Mouse (Mus musculus): Measurements from ENCODE around the gene Nhlrc2. TPM values are rescaled to one million over a fixed set of nuclear protein-coding genes. Genes with fewer than 3 reads are reported as not detected.
"Not testable (repeated sequence)": the region's sequence is repeated elsewhere in the genome, so short reads cannot be mapped to it uniquely, and the experiment has no call there.

The Nhlrc2 gene
- total RNA-seq (2014; fragmentation: Nextera tagmentation) (15.5 and 19.5 TPM in 2 replicates), total RNA-seq (2017) (18.3 and 20.2 TPM in 2 replicates)

DNA sequence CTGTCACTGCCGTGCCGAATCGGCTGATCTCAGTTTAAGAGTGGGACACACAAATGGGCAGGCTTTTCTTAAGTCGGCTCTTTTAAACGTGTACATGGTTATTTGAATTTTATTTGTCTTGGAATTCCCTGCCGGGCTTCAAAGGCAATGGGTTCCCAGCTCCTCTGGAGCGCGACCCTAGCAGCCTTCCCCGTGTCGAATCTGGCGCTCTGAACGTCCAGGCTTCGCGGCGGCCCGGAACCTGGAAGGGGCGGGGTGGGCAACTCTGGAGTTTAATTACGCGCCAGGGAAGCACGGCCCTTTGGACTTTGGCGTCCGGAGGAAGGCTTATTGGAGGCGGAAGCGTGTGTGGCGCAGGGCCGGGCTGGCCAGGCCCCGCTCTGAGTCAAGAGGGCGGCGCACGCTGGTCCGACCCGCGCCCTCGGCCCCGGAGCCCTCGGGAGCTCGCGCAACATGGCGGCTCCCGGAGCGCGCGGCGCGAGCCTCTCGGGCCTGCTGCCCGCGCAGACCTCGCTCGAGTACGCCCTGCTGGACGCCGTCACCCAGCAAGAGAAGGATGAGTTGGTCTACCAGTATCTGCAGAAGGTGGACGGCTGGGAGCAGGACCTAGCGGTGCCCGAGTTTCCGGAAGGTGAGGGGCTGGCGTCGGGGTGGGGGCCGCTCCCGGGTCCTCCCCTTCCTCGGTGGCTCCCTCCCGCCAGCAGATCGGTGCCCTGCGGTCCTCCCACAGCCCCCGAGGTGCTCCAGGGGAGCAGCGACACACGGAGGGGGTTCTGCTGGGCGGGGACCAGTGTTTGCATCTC, at the start of gene Nhlrc2:
TSS of gene Nhlrc2 (plus strand) at position 32 of the 803 bp plus-strand sequence.
- ATAC-seq (replicated peaks; ENCODE audit: low FRiP score, low TSS enrichment, poor library complexity, severe bottlenecking): peak; percentile 74

DNA sequence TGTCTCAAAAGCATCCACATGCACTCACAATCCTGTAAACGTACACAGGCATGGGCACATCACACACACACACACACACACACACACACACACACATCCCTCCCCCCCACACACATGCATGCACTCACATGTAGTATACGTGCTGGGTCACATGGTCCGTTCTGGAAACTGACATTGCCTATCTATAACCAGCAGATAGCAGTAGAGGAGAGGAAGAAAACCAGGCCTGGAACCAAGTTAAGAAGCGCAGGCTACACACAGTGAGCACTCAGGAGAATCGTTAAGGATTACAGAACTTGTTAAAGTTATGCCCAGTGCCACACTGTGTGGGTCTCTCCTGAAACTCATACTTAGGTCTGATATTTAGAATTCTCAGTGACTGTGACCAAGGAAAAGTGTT, 45.0 kb upstream of the Nhlrc2 start:
- ATAC-seq (replicated peaks; ENCODE audit: low FRiP score, low TSS enrichment, poor library complexity, severe bottlenecking): peak; percentile 87

DNA sequence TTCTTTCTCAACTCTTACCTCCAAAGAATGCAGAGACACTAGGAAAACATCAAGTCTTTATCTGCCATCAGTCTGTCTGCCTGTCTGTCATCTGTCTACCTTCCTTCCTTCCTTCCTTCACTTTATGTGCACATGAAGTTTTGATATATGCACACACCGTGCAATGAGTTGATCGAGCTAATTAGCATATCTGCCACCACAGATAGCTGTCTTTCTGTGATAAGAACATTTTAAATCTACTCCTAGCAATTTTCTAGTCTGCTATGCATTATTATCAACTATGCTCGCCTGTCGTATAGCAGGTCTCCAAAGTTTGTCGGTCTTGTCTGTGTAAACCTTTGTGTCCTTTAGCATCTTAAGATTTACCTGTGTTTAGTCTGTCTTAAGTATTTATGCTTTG, 44.5 kb upstream of the Nhlrc2 start:
- ATAC-seq (replicated peaks; ENCODE audit: low FRiP score, low TSS enrichment, poor library complexity, severe bottlenecking): peak; percentile 57

DNA sequence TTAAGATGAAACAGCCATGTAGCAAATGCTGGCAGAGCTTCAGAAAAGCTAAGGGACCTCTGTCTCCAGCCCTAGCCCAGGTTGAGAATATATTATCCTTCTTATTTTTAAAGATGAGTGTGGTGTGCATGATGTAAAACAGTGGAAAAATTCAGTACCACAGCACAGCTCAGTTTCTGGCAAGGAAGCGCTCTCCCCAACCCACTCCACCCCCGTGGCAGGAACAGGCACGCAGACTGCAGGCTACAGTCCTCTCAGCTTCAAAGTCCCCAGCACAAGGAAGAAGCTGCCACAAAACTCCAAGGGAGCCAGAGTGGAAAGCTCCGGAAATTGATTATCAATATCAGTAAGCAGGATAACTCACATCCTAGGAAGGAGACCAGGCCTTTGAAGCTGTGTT, 36.9 kb upstream of the Nhlrc2 start:
- not testable (repeated sequence) for ATAC-seq (replicated peaks; ENCODE audit: low FRiP score, low TSS enrichment, poor library complexity, severe bottlenecking)

DNA sequence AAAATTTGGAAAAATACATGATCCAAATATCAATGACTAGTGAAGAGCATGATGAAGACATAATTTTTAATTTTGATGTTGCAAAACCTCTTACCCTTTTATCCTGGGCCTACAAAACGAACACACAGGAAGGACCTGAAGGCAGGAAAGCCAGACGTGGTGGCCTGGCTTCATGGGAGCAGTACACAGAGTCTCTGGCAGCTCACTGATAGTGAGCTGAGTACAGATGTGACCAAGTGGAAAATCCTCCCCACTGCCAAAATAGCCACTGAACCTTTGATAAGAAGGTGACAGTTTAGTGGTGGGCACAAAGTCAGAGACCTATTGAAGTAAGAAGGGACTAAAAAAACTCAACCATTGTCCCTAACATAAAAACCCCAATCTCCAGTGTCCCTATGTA, 34.5 kb upstream of the Nhlrc2 start:
- ATAC-seq (replicated peaks; ENCODE audit: low FRiP score, low TSS enrichment, poor library complexity, severe bottlenecking): peak; percentile 57

DNA sequence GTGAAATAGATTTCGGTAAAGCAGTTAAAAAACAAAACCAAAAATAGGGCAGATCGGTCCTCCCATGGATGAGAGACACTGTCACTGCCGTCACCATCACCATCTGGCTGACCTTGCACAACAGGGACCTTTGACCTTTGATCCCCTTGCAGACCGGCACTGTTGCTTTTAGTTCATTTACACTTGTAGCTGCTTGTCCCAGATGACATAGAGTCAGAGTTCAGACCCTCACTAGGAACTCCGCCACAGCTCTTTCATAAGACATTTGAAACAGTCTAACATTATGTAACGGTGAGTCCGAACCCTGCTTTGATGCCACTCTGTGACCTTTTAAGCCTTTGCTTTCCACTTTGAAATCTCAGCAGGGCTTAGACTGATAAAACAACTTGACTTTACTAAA, 28.7 kb upstream of the Nhlrc2 start:
- not testable (repeated sequence) for ATAC-seq (replicated peaks; ENCODE audit: low FRiP score, low TSS enrichment, poor library complexity, severe bottlenecking)

DNA sequence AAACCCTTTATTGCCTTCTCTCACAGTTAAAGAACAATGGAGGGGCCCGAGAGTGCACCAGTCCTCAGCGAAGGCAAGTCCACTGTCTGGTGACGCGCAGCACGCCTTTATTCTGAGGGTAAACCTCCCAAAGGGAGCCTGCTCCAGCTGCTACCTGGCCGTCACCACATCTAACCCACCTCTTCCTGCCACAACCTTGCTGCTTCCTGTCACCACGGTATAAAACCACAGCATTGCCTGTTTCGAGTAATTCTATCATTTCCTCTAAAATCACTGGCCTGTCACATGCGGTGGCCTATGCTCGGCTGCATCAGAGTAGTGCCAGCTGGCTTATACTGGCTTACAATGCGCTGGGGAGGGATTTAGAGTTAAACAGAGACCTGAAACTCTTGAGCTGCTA, 17.5 kb upstream of the Nhlrc2 start:
- not testable (repeated sequence) for ATAC-seq (replicated peaks; ENCODE audit: low FRiP score, low TSS enrichment, poor library complexity, severe bottlenecking)

DNA sequence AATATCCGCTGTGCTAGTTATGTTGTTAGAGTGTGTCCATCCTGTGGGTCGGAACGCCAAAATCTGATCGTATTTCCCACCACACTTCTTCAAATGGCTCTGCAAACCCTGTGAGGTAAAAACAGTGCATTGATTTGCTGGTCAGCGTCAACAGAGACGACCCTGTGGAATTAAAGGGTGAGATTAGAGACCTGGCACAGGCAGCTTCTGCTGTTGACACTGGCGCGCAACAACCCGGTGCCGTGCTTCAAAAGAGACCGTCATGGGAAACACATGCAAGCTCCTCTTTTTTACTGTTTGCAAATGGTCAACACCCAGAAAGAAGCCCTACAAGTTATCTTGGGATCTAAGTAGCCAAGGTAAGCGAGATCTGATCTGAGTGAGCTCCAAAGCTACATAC, 16.8 kb upstream of the Nhlrc2 start:
- ATAC-seq (replicated peaks; ENCODE audit: low FRiP score, low TSS enrichment, poor library complexity, severe bottlenecking): no peak

DNA sequence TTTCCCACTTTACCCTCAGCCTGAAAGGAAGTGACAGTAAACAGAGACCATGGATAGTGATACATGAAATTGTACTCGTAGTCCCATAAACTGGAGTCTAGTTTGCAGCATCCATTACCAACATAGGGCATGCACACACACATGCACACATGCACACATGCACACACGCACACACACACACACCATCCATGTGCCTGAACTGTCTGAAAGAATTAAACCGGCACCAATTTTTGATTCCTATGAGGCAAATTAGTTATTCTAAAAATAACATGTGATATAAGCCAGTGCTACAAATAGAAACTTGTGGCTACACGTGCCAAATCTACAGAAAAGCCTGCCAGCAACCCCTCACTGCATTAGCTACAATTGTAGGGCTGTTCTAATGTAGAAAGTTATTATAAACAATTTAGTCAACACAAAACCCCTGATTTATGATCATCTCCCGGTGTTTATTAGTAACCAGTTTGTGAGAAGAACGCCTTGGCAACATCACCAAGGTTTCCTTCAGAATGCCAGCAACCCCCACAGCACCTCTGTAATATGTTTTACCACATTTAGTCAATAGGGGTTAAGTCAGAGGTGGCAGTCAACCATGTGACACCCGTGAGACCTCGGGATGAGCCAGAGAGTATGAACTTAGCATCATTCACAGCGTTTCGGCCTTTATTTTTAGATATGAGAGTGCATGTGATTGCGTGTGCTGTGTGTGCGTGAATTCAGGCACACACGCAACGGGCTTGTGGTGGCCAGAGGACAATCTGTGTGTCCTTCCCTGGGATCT, 14.6 kb upstream of the Nhlrc2 start:
- ATAC-seq (replicated peaks; ENCODE audit: low FRiP score, low TSS enrichment, poor library complexity, severe bottlenecking): no peak

DNA sequence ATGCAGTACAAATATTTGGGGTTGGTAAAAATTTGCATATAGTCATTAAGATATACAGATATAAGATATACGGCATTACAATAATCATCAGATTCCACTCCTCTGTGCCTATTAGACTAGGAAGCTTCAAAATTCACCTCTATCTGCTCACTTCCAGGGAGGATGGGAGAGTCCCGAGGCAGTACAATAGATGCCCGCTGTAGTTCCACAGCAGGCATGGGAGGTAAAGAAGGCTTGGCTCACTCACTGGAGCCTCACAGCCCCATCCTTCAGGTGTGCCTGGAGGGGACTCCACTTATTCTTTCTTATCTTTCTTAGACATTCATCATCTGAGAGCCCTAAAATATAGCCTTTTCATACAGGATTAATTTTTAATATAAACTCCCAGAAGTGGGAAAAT, 13.7 kb upstream of the Nhlrc2 start:
- no peak for ATAC-seq (replicated peaks; ENCODE audit: low FRiP score, low TSS enrichment, poor library complexity, severe bottlenecking)

DNA sequence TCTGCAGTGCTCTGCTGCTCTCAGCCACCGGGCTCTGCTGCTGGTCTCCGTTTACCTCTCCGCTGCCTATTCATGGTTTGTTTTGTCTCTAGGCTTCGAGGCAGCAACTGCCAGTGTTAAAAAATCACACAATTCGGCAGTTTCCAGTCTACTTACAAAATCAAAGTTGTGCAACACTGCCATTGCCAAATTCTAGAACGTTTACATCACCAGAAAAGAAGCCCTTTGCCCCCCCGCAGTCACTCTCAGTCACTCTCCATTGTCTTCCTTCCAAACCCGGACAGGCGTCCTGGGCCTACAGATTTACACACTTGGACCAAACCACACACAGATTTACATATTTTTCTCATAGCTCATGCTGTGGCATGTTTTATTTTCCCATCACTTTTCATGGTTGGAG, 13.0 kb upstream of the Nhlrc2 start:
- ATAC-seq (replicated peaks; ENCODE audit: low FRiP score, low TSS enrichment, poor library complexity, severe bottlenecking): no peak

DNA sequence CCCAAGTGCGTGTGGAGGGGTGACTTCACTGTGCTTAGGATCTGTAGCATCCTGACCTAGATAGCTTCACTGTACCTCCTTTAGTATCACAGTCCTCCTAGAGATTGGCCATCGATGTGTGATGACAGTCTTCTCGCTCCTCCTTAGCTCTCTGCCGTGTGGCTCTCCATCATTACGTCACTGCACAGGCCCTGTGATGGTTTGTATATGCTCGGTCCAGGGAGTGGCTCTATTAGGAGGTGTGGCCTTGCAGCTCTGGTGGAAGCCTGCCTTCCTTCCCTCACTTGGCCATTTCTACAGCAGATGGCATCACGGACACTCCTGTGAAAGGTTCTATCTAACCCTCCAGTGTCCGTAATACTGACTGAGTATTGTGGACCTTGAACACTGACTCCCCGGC, 12.3 kb upstream of the Nhlrc2 start:
- no peak for ATAC-seq (replicated peaks; ENCODE audit: low FRiP score, low TSS enrichment, poor library complexity, severe bottlenecking)

DNA sequence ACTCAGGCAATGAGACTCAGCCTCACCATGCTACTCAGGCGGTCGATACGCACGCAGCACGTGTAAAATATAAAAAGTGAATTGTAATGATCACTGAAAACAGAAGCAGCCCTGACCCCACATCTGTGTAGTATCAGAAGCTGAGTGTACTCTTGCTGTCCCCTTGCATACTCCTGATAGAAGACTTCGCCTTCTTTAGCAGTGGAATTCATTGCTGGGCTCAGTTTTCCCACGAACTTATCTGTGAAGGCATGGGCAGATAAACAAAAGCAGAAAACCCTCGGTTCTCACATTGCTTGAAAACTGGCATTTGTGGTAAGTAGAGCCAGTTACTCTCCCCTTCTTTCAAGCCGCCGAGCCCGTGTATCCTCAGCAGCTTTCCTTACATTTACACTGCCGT, 4.7 kb upstream of the Nhlrc2 start:
- peak; percentile 49 for ATAC-seq (replicated peaks; ENCODE audit: low FRiP score, low TSS enrichment, poor library complexity, severe bottlenecking)

DNA sequence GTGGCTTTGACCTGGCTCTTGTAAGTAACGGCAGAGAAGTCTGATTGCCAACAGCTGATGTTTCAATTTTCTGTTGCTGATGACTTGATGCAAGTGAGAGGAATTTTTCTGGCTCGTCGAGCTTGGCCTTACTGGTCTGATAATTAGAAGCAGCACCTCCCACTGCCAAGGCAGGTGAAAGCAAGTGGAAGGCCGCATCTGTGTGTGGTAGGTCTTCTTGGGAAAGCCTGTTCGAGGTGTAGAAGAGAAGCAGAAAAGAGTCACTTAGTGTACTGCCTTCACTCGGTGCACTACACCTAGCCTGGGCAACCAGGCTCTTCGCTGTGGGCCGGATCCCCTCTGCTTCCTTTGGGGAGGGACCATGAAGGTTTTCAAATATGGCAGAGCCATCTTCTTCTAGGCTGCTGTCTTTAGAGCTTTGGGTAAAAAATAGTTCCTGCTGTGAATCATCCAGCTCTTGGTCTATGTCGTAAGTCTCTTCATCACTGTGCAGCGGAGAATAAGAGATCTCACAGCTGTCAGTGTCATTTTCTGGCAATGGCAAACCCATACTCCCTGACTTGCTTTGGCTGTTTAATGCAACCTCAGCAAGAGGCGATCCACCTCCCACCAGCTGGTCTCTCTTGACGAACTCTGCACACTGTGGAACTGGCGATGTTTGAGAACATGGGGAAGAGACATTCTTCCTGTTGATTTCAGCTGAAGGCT, 3.2 kb upstream of the Nhlrc2 start:
- ATAC-seq (replicated peaks; ENCODE audit: low FRiP score, low TSS enrichment, poor library complexity, severe bottlenecking): no peak

DNA sequence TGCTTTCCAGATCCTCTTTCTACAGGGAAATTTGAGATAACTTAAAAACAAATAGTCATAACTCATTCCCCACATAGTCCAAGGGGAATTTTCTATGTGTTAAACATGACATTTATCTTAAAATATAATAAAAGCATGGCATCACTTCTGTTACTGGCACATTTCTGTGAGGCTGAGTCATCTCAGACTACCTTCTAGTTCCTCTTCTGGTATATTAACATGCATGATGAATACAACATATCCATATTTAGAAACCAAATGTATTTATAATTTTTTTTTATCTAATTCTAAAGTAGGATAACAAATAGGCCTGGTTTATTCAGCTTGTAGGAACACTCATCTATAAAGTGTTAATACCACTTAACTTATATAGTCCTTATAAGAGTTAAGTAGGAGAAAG, 2.0 kb upstream of the Nhlrc2 start:
- ATAC-seq (replicated peaks; ENCODE audit: low FRiP score, low TSS enrichment, poor library complexity, severe bottlenecking): no peak

DNA sequence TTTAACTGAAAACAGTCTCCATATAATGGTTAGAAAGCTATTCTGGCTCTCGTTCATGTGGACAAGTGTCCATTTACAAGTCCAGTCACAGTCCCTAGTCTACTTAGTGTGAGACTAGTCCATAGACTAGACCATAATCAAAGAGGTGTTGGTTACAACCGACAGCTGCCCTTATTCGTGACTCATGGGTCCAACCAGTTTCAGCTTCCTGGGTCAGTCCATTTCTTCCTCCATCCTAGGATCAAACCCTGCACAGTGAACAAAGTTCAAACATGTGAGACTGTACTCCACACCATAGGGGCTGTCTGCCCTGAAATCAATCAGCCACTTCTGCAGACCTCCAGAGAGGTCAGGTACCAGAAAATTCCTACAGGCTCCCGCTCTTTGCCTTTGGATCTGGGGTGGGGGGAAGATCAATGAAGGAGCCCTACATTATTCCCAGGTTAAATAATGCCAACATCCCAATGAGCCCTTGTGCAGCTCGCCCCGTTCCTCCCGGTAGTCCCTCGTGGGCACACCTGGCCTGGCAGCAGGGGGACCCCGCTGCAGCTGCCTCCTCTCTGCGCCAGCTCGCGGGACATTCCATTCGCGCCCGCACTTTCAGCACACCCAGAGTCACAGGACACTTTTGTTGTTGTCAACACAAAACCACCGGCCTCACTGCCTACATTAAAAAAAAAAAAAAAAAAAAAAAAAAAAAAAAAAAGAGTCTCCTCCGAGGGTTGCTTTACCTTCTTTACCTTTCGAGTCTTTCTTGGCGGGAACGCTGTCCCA, 418 bp upstream of the Nhlrc2 start, which contains the start of gene Dclre1a:
TSS of gene Dclre1a (minus strand) at position 767 of the 774 bp plus-strand sequence.
- ATAC-seq (replicated peaks; ENCODE audit: low FRiP score, low TSS enrichment, poor library complexity, severe bottlenecking): peak; percentile 45

DNA sequence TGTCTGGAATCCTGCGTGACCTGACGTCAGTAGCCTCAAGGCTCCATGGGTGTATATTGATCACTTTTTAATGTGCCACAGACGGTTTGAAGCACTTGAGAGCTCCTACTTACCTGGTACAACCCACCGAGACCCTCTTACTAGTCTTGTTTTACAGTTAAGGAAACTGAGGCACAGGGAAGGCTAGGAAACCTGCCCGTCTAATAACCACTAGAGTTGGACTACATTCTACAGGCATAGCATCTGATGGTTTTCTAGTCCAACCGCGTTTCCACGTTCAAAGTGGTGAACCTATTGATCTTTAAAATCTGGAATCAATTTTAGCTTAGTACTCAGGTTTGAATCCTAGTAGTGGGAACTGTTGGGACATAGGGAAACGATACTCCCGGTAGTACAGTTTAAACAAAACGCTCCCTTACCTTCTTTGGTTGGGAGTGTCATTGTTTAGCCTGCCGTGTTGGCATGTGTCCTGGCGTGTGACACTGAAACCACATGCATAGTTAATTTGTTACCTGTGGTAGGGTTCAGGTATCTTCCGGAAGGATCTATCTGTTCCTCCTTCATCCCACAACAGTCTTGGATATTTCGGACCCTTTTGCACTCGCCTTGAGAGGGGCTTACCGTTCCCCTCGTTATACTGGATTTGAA, 1.1 kb downstream of the Nhlrc2 start:
- ATAC-seq (replicated peaks; ENCODE audit: low FRiP score, low TSS enrichment, poor library complexity, severe bottlenecking): no peak

DNA sequence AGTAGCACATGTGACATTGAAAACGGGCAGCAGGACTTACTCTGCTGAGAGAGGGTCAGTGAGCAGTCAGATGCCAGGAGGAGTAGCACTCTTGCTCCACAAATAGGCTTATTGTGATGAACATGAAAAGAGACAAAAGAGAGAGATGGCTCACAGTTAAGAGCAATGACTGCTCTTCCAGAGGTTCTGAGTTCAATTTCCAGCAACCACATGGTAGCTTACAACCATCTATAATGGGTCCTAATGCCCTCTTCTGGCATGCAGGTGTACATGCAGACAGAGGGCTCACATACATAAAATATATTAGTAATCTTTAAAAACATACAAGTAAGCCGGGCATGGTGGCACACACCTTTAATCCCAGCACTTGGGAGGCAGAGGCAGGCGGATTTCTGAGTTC, 5.1 kb downstream of the Nhlrc2 start:
- no peak for ATAC-seq (replicated peaks; ENCODE audit: low FRiP score, low TSS enrichment, poor library complexity, severe bottlenecking)

DNA sequence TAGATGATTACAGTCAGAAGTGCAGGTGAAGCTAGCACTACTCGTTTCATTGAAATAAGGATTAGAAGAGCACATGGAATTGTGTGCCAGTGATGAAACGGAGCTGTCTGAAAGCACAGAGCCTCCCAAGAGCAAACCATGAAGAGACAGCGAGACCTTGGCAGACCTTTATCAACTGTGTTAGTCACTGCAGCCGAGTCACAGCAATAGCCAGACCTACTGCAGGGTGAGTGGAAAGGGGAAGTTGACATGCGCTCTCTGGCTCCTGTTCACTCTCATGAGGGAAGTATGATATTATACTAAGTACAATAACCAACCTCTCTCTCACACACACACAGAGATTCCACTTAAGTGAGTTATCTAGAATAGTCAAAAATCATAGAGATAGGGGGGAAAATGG, 7.9 kb downstream of the Nhlrc2 start:
- peak; percentile 80 for ATAC-seq (replicated peaks; ENCODE audit: low FRiP score, low TSS enrichment, poor library complexity, severe bottlenecking)

Data from megakaryocyte-erythroid progenitor cell, adult 5-6 weeks (primary cell).